Mouse (Mus musculus) A20 (cell line): ENCODE results near the gene Theg.

Source experiments
- DNase-seq: peaks from one replicate; pipeline ENCODE4 v3.0.0-alpha.2; 2011; ENCODE audit warnings: low read depth, low spot score

Gene Theg

DNA sequence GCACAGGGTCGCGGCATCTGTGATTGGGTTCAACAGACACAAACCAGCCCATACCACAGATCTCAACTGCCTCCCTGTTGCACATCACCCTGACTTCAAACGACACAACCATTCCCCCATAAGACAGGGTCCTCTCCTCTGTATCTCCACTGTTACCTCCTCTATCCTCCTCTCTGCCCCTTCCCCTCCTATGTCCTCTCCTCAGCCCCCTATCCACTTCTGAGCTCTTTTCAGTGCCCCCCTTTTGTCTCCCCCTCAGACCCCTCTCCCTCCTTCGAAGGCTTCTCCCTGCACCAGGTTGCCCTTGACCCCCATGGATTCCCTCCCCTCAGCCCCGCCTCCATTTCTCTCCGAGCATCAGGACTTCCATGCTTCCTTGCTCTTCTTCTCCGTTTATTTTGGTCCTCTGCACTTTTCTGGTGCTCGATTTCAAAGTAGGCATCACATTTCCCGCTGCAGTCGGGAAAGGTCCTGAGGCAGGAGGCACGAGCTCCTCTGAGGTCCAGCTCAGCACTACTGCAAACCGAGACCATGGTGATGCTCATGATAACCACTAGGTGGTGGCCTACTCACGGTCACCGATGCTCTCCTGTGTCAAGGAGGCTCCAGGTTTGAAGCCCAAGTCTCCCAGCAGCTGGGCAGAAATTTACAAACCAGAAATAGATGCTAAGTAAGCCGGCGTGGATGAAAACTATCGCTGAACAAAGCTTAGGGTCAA lies 7.9 kb upstream of the Theg start:
- DNase-seq = peak; percentile 69

DNA sequence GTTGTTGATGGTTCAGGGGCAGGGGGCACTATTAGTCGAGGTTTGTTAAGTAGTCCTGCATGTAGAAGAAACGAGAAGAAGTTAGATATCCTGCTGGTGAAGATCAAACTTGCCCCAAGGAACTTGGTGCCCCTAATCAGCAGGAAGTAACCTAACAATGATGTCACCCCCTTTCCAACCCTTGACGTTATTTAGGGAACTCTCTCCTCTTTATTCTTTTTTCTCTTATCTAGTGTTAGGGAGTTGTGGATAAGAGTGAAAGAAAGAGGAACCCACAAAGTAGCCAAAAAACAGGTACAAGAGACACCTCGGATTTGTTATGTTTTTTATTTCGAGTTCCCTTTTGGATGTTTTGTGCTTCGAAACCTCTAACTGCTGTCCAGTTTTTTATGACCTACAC lies 7.0 kb upstream of the Theg start:
- no peak for DNase-seq

DNA sequence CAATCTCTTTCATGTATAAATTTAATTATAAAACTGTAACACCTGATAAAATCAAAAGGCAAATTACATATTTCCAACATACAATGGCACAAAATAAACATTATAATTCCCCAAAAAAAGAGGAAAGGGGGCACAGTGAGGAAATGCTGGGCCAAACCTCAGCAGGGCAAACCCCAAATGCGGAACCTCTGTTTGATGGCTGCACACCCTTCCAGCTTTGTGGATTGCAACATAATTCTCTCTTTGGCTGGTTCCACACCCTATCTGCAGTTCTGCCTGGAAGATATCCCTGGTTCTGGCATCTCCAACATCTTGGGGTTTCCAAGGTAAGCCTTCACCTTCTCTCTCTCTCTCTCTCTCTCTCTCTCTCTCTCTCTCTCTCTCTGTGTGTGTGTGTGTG lies 3.6 kb upstream of the Theg start:
- no peak for DNase-seq

DNA sequence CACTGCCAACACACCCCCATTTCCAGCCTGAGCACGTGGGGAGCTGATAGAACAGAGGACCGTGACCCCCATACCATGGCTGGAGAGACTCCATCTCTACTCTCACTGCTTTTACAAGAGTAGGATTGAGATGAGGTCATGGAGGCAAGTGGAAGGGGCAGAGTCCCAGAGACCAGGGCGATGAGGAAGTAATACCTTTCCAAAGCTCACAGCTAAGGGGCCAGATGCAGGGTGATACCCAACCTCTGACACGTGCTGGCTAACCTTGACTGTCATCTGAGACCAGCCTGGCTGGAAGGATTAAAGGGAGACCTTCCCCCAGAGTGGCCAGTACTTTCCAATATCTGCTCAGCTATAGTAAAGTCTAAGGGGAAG lies 608 bp upstream of the Theg start:
- DNase-seq = peak; percentile 39

DNA sequence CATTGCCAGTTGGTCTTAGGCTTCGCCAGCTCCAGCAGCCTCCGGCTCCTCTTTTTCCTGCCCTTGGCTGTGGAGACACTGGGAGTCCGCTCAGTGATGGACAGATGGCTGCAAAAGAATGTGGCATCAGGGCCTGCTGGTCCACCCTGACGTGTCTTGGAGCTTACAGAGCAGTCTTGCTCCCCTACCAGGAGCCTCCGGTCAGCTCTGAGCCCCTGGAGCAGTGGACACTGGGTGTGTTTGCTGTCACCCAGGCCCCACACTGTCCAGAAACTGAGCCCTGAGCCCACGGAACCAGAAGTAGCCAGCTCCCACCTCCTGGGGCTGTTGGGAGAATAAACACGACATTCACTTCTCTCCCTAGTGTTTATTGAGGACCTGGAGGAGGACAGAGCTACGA lies 888 bp downstream of the Theg start:
- no peak for DNase-seq

DNA sequence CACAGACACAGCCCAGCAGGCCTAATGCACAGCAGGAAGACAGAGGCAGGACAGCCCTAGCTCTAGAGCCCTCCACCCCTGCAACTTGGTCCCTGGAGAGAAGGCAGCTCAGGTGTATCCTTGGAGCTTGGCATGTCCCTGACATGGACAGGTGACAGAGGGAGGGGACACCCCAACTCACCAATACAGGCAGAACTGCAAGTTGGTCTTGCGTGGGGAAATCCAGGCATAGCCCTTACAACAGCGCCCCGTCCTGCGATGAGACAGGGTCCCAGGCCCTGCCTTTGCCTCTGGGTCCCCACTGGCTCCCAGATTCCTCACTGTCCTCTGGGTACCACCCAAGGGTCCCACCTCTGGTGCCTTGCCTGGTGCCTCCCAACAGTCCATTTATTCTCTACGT lies 1.4 kb downstream of the Theg start:
- DNase-seq = no peak

DNA sequence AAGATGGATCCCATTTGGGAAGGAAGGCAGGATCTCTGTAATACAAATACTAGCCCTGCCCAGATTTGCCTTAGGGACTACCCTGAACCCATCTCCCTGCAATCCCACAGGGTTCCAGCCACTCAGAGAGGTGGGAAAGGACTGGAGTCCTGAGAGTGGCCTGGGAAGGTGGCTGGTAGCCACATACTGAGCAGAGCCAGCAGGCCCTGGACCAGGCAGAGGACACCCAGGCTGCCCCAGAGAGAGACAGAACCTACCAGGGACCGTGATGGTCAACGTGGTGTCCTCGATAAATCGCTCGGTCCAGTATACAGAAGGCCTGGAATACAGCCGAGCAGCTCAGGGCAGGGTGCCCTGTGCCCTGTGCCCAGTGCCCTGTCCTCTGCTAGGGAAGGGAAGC lies 2.0 kb downstream of the Theg start:
- DNase-seq = no peak

DNA sequence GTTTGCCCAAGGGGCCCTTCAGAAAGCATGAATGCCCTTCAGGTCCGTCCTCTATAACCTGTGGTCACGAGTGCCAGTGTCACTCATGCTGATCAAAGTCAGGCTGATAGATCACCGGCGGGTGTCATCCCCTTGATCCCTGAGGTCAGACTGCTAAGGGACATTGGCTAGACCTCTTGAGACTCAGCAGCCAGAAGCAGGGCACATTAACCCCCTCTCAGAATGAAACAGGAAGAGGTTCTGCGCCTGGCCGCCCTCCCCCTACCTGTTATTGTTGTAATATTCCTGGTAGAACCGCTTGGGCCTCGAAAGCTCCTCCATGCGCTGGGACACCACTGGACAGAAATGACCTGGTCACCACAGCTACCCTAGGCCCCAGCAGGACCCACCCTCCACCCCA lies 2.7 kb downstream of the Theg start:
- DNase-seq = peak; percentile 75

DNA sequence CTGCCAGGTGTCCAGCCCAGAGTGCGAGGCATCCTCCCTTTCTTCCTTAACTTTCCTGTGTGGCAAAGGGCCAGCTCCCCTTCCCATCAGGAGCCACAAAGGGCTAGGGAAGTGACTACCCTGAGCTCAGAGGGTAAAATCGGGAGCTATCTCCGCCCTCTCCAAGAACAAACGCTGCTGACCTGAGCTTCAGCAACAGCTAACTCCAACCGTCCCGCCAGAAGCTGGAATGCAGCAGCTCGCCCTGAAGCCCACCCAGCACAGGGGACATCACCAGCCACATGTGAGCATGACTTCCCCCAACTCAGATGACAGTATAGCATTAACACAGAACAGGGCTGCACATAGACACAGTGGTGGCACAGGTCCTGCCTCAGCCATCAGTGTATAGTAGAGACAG lies 3.1 kb downstream of the Theg start:
- no peak for DNase-seq

DNA sequence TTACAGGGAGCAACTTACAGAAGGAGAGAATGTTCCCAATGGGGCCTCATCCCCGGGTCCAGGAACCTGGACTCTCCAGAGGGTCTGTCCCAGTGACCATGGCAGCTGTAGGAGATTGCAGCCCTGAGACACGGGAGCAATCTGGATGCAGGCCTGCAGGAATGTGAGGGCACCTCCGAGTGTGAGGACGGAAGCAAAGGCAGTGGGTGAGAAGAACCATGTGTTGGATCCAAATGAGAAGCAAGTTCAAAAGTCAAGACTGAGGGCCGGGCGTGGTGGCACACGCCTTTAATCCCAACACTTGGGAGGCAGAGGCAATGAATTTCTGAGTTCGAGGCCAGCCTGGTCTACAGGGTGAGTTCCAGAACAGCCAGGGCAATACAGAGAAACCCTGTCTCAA lies 5.6 kb downstream of the Theg start:
- DNase-seq = no peak

DNA sequence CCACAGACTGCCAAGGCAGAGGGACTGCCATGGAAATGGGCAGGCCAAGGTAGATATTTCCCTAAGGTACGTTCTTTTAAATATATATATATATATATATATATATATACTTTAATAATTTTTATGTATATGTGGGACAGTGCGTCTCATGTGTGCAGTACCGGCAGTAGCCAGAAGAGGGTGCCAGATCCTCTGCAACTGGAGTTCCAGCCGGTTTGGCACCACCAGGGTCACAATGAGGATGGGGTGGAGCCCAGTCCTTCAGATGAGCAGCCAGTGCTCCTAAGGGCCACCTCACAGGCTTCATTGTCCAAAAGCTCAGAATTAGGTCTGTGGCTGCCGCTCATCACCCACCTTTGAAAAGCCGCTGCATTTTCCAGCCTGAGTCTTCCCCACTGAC lies 6.3 kb downstream of the Theg start:
- DNase-seq = peak; percentile 64

DNA sequence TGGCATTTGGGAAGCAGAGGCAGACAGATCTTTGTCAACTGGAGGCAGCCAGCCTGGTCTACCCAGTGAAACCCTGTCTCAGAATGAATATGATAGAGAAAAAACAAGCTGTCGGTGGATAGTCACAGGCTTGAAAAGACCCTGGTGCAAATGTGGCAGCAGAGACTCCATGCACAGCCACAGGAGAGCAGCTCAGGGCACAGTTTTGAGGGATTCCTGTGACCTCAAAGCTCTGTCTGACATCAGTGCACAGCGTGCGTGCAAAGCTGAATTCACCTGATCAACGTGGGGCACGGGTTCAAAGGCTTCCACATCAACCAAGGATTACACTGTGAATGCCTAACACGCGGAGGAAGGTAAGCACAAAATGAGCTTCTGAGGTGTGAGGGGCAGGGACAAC lies 6.8 kb downstream of the Theg start:
- no peak for DNase-seq

DNA sequence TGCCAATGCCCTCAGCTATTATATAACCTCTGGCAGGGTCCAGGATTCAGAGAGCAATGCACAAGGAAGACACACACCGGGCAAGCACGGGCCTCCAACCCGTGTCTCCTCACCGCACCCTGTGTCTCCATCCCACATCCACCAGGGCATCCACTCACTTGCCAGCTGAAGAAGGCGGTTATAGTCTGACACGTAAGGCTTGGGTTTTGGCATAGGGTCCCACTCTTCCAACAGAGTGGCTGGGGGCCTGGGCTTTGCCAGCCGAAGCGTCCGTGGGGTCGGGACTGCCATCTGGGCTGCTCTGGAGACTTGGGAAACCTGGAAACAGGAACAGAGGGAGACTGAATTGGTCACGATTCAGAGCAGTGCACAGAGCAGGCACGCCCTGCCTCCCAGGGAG lies 7.3 kb downstream of the Theg start:
- DNase-seq = no peak

DNA sequence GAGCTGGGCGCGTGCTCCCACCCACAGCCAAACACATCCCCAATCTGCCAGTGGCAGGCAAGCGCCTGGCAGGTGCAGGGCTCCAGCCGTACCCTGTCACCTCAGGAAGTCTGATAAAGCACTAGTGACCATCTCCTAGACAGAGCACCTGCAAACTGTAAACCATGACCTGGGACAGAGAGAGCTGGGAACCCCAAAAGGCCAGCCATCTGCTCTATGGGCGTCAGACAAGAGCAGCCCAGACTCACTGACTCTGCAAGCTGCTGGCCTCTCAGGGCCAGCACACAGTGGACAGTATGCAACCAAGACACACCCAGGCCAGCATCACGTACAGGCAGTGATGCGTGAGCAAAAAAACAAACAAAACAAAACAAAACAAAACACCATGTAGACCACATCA lies 8.2 kb downstream of the Theg start:
- DNase-seq = no peak

DNA sequence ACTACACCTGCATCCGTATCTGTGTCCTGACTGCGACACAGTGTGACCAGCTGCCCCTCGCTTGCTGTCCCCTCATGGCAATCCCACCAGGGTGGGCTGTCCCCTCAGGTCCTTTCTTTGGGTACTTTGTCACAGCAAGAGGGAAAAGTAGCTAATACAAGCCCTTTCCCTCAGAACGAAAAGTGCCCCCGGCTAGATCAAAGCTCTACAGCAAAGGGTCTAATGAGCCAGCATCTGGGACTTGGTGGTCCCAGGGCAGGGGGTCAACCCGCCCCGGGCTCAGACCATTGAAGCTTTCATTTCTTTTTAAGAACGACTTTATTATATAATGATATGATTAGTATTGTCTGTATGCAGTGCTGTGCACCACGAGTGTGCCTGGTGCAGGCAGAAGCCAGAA lies 8.9 kb downstream of the Theg start:
- DNase-seq = no peak

DNA sequence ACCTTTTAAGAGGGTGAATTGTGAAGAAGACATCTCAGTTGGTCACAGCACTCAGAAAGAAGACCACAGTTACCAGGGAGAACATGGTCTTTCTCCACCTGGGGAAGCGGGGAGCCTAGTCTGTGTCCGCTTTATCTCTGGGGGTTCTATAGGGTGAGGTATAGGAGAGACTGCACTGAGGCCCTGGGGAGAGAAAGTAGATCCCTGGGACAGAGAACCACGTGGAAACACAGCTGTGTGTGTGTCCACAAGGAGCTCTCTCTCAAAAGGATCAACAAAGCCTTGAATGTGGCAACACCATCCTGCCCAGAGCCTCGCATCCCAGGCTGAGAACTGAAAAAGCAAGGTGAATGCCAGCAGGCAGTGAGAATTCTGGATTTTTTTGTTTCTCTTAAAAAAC lies 9.8 kb downstream of the Theg start:
- no peak for DNase-seq

DNA sequence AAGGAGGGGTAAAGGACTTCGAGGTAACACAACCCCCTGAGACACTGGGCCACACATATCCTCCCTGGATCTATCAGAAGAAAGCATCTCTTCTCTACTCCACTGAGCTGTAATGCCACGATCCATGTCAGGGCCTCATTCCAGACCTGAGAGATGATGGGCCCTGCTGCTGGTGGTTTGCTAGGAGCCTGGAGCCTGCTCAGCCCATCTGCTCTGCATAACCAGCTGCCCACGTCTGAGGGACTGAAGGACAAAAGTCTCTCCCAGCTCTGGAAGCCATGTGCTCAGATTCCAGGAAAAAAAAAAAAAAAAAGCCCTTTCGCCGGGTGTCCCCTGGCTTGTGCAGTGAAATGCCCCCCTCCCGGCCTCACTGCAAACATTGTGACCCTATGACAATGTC lies 11.4 kb downstream of the Theg start:
- no peak for DNase-seq

DNA sequence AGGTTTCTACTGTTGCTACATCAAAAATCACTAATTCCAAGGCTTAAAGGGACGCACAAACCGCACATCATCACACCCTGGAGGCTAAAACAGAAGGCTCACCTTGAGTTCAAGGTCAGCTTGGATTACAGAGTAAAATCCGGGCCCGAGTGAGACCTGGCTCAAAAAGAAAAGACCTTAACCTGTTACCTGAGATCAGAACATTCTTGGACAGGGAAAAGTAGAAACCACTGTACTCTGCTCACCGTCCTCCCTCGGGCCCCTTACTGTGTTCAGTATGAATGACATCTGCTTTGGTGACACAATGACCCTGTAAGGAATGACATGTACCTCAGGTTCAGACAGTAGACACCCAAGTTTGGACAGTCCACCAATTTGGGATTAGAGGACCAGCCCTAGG lies 12.3 kb downstream of the Theg start:
- no peak for DNase-seq

DNA sequence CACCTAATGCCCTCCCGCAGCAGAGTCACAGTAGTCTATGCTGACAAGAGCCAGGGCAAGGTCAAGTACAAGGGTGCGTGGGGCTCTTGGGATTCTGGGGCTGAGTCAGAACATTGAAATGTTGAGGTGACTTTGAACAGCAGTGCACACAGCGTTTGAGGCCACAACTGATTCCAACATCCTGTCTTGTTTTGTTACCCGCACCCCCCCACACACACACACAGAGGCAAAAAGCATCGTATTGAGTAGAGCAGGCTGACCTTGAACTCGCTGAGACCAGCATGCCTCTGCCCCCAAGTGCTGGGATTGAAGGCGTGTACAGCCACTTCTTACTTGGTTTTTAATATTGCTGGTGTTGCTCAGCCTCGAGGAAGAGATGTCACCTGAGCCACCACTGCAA lies 12.8 kb downstream of the Theg start:
- no peak for DNase-seq

DNA sequence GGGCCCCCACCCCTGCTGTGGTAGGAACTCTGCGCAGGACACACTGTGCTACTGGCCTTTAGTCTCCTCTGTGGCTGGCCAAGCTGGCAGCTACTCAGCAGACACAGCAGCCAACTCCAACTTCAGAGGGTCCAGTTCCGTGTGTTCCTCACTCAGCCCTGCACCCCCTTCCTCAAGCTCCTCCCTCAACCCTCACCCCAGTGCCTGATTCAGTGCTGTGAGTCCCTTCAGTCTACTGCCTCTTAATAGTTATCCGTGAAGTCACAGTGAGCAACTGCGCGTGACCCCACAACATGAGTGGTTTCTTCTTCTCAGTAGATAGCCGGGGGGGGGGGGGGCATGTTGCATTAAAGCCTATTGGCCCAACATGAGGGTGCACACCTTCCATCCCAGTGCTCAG lies 13.5 kb downstream of the Theg start:
- no peak for DNase-seq

DNA sequence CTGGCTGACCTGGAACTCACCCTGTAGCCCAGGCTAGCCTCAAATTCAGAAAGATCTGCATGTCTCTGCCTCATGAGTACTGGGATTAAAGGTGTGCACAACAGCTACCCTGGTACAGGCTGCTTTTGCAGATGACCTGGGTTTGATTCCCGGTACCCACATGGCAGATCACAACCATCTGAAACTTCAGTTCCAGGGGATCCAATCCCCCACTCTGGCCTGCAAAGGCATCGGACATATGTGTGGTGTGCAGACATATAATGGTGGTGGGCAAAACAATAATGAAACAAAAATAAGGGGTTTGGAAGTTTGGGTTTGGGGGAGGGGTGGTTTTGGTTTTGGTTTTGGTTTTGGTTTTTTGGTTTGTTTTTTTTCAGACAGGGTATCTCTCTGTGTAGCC lies 15.8 kb downstream of the Theg start:
- no peak for DNase-seq

DNA sequence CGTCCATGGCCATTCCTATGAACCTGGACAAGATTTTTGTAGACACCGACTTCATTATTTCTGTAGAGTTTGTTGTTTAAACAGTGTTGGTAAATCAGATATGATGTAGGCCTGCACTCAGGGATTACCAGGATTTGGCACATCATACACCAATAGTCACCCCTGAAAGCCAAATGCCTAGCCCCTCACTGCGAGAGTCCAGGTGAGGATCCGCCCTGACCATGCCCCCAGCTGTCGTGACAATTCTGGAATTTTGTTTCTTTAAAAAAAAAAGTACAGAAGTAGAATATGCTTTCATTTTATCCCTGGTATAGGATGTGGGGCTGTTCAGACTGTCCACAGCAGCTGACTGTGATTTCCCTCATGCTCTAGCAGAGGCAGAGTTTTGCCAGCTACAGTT lies 17.2 kb downstream of the Theg start:
- DNase-seq = no peak

DNA sequence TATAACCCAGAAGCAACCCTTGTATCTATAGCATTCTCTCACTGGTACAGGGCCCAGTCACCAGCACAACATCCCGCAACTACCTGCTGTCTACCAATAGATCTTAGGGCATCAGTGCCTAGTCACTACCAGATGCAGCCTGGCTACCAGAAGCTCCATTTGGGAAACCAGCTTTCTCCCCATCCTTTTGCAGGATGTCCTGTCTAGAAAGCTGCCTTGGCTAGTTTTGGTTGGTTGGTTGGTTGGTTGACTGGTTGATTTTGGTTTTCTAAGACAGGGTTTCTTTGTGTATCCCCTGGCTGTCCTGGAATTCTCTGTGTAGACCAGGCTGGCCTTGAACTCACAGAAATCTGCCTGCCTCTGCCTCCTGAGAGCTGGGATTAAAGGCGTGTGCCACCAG lies 27.4 kb downstream of the Theg start:
- no peak for DNase-seq

DNA sequence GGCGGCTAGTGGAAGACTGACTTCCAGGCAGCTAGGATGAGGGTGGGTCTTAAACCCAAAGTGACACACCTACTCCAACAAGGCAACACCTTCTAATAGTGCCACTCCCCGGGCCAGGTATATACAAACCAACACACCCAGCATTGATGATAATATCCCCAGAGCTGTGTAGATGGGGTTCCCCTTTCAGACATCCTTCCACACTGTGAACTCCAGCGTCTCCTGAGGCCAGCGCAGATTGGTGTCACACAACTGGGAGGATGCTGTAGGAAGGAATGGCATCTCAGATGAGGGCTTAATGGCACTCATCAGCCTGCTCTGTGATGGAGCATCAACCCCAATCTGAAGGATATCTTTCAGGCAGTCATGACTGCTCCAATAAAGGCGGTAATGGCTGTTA lies 29.6 kb downstream of the Theg start:
- no peak for DNase-seq
